Mouse (Mus musculus) bone marrow macrophage, adult 2 months (primary cell): ENCODE results near the gene Arhgef19. TPM values are rescaled to one million over a fixed set of nuclear protein-coding genes. Genes with fewer than 3 reads are reported as not detected.

Experiments used
- H3K27ac ChIP-seq: 2 replicates; pipeline ENCODE4 v1.5.1; 2012; ENCODE audit warnings: low read depth, low read length; ENCODE audit not compliant: insufficient read depth
- H3K4me1 ChIP-seq: 2 replicates; pipeline ENCODE4 v1.6.1; 2012; ENCODE audit warnings: low read length; ENCODE audit not compliant: control insufficient read depth, insufficient read depth
- H3K4me3 ChIP-seq: 2 replicates; pipeline ENCODE4 v1.5.1; 2012; ENCODE audit warnings: mild to moderate bottlenecking, low read length, moderate library complexity; ENCODE audit not compliant: insufficient read depth
- CTCF ChIP-seq: IDR thresholded peaks from 2 replicates; pipeline ENCODE4 v1.5.1; 2012; ENCODE audit warnings: low read depth, mild to moderate bottlenecking, low read length, moderate library complexity
- POLR2A ChIP-seq: IDR thresholded peaks from 2 replicates; pipeline ENCODE4 v1.6.1; 2012; ENCODE audit warnings: mild to moderate bottlenecking, low read depth, low read length, borderline replicate concordance
- polyA plus RNA-seq: library from polyadenylated mRNA; stranded (reverse); fragments of >200 nt; gene quantifications from 2 replicates; pipeline ENCODE4 v1.2.4, GENCODE M21; 2012; ENCODE audit not compliant: missing spikeins, insufficient read depth, insufficient read length

Gene Arhgef19
- polyA plus RNA-seq, 1 experiment, result not detected

GRCm38 (mm10) chr4:141262906-141263637, 23.8 kb downstream of the Arhgef19 start:
- TF ChIP-seq POLR2A (no peak), CTCF (no peak)
- H3K4me3 ChIP-seq, result no peak overlapping the region
- no peak overlapping the region for H3K27ac ChIP-seq
- no peaks in the 10 kb centered on the region for H3K4me1 ChIP-seq

- TF ChIP-seq CTCF (no peak), POLR2A (no peak)
These were observed 26.8 kb downstream of the Arhgef19 start for GRCm38 (mm10) chr4:141265979-141266637.

GRCm38 (mm10) chr4:141267250-141267649, 28.0 kb downstream of the Arhgef19 start:
- Histone ChIP-seq H3K27ac (no peak overlapping the region), H3K4me1 (peaks cover 11% of the 10 kb centered on the region), H3K4me3 (no peak overlapping the region)
- TF ChIP-seq POLR2A (no peak), CTCF (no peak)

More at GRCm38 (mm10) chr4:141265979-141266637, 26.8 kb downstream of the Arhgef19 start:
- no peak overlapping the region for H3K4me3 ChIP-seq
- no peak overlapping the region for H3K27ac ChIP-seq
- no peaks in the 10 kb centered on the region for H3K4me1 ChIP-seq

GRCm38 (mm10) chr4:141267837-141268236, 28.5 kb downstream of the Arhgef19 start:
- Histone ChIP-seq H3K27ac (no peak overlapping the region), H3K4me1 (peaks cover 15% of the 10 kb centered on the region), H3K4me3 (no peak overlapping the region)
- TF ChIP-seq CTCF (peak; percentile 76), POLR2A (no peak)

- no peak for TF ChIP-seq POLR2A
- no peak for TF ChIP-seq CTCF
- no peak overlapping the region for H3K4me3 ChIP-seq
- H3K4me1 ChIP-seq, result peaks cover 15% of the 10 kb centered on the region
- no peak overlapping the region for H3K27ac ChIP-seq
These were observed 29.1 kb downstream of the Arhgef19 start for GRCm38 (mm10) chr4:141268350-141268749.

GRCm38 (mm10) chr4:141269080-141269479, 29.8 kb downstream of the Arhgef19 start:
- no peak overlapping the region for H3K4me3 ChIP-seq
- no peak overlapping the region for H3K27ac ChIP-seq
- TF ChIP-seq CTCF (0 out of 2 replicates have a peak, but pooled peaks have one; percentile 17), POLR2A (no peak)
- H3K4me1 ChIP-seq, result peaks cover 15% of the 10 kb centered on the region

GRCm38 (mm10) chr4:141270201-141270940, 31.1 kb downstream of the Arhgef19 start:
- H3K4me3 ChIP-seq, result no peak overlapping the region
- TF ChIP-seq CTCF, result no peak
- TF ChIP-seq POLR2A, result no peak
- H3K4me1 ChIP-seq, result peaks cover 15% of the 10 kb centered on the region
- H3K27ac ChIP-seq, result no peak overlapping the region

- H3K4me3 ChIP-seq, result no peak overlapping the region
- peak overlapping the region; percentile 15; the same call in 1 of the 2 replicates for H3K27ac ChIP-seq
- TF ChIP-seq POLR2A (no peak), CTCF (no peak)
- H3K4me1 ChIP-seq, result peaks cover 15% of the 10 kb centered on the region
These were observed 31.9 kb downstream of the Arhgef19 start for GRCm38 (mm10) chr4:141271228-141271627.

- TF ChIP-seq CTCF, result no peak
- no peak for TF ChIP-seq POLR2A
- H3K4me1 ChIP-seq, result peaks cover 15% of the 10 kb centered on the region
- no peak overlapping the region for H3K4me3 ChIP-seq
- H3K27ac ChIP-seq, result peak overlapping the region; percentile 15
These were observed 32.4 kb downstream of the Arhgef19 start for GRCm38 (mm10) chr4:141271721-141272120.

- Histone ChIP-seq H3K27ac (peak overlapping the region; percentile 40), H3K4me3 (peak overlapping the region; percentile 43), H3K4me1 (peaks cover 15% of the 10 kb centered on the region)
- TF ChIP-seq CTCF, result no peak
- TF ChIP-seq POLR2A, result no peak
These were observed 33.6 kb downstream of the Arhgef19 start for GRCm38 (mm10) chr4:141272878-141273277.
